ENCODE assay signal across 7 mouse cellular contexts in genomic region chrX:142808411-142808810, GRCm38 (mm10).
A peak's percentile ranks its signal among the peaks of the same experiment; 100 is the strongest.
DNase-seq lines count a peak whose midpoint lies in the region; ATAC-seq and TF ChIP-seq lines count a peak whose summit lies in the region.

No protein-coding gene starts in this region.

- no peak for TF ChIP-seq CTCF in thymus, adult 2 months (IDR thresholded peaks at IDR 0.05; ENCODE audit: borderline replicate concordance, control insufficient read depth, extremely low read depth, insufficient read depth, low read length, poor library complexity)
- peak; percentile 68; the same call in 1 of the 2 replicates for TF ChIP-seq CTCF in brain, embryonic 14.5 days (IDR thresholded peaks at IDR 0.05; ENCODE audit: borderline replicate concordance, extremely low read depth, insufficient read depth, insufficient read length)
- peak; percentile 64 for TF ChIP-seq CTCF in lung, embryonic 14.5 days (IDR thresholded peaks at IDR 0.05; ENCODE audit: low read depth)

- H3K4me3 ChIP-seq in thymus, adult 2 months (ENCODE audit: control insufficient read depth, insufficient read depth, low read length), result no peak overlapping the region
- no peak overlapping the region for H3K4me3 ChIP-seq in lung, embryonic 14.5 days (ENCODE audit: low read depth, low read length)

- no peaks in the 10 kb centered on the region for H3K27me3 ChIP-seq in thymus, adult 2 months (ENCODE audit: control insufficient read depth, insufficient read depth, low read length)
- H3K27me3 ChIP-seq in lung, embryonic 14.5 days (ENCODE audit: insufficient read depth, low read length), result no peaks in the 10 kb centered on the region

- ATAC-seq in erythroblast, adult 5-6 weeks (replicated peaks; ENCODE audit: low FRiP score, poor library complexity, severe bottlenecking), result 0 out of 2 replicates have a peak, but pooled peaks have one; percentile 57
- no peak for ATAC-seq in lung, embryonic 14.5 days (ENCODE audit: insufficient read depth)

- no peaks in the 10 kb centered on the region for H3K9me3 ChIP-seq in lung, embryonic 14.5 days (ENCODE audit: low read depth, low read length)

- peak; percentile 41 for DNase-seq in thymus, adult 2 months
- DNase-seq in thymus, adult 18-20 months, result no peak
- DNase-seq in brain, embryonic 14.5 days (ENCODE audit: low read depth), result peak; percentile 73
- peak; percentile 60 for DNase-seq in kidney, adult 9 months
- peak; percentile 81 for DNase-seq in lung, embryonic 14.5 days
- peak; percentile 21 for DNase-seq in right cerebral cortex, postnatal 25 days

- no peaks in the 10 kb centered on the region for H3K4me1 ChIP-seq in thymus, adult 2 months (replicated peaks; ENCODE audit: control insufficient read depth, insufficient read depth, low read length)
- H3K4me1 ChIP-seq in lung, embryonic 14.5 days (ENCODE audit: insufficient read depth), result no peaks in the 10 kb centered on the region

- 70% methylated on average over 9 of the region's 9 CpGs for WGBS in thymus, adult 2 months
- 37% methylated on average over 9 of the region's 9 CpGs for WGBS in lung, embryonic 14.5 days

- no peaks in the 10 kb centered on the region for H3K36me3 ChIP-seq in thymus, adult 2 months (ENCODE audit: control insufficient read depth, insufficient read depth, low read length)
- no peaks in the 10 kb centered on the region for H3K36me3 ChIP-seq in lung, embryonic 14.5 days (ENCODE audit: insufficient read depth)

- no peak overlapping the region for H3K27ac ChIP-seq in thymus, adult 2 months (ENCODE audit: control insufficient read depth, insufficient read depth, low read length)
- H3K27ac ChIP-seq in lung, embryonic 14.5 days (ENCODE audit: low read depth), result no peak overlapping the region

- H3K4me2 ChIP-seq in lung, embryonic 14.5 days, result no peak overlapping the region

- no peak overlapping the region for H3K9ac ChIP-seq in lung, embryonic 14.5 days

- TF ChIP-seq POLR2A in thymus, adult 2 months (IDR thresholded peaks at IDR 0.05; ENCODE audit: control insufficient read depth, extremely low read depth, insufficient read depth, low read length, poor library complexity), result no peak
- TF ChIP-seq POLR2A in brain, embryonic 14.5 days (IDR thresholded peaks at IDR 0.05; ENCODE audit: borderline replicate concordance, extremely low read depth, insufficient read depth, insufficient read length, poor library complexity, severe bottlenecking), result no peak

Comparison
In these comparisons a context has a peak if more than half of its experiments do, and no peak if none do; other contexts are left out.
1. DNase-seq: peak in thymus, adult 2 months (single experiment), brain, embryonic 14.5 days (single experiment), kidney, adult 9 months (single experiment), lung, embryonic 14.5 days (single experiment) and right cerebral cortex, postnatal 25 days (single experiment); none in thymus, adult 18-20 months (0 of 2).